Mouse (Mus musculus): ENCODE measurements around the gene E2f6.

DNA sequence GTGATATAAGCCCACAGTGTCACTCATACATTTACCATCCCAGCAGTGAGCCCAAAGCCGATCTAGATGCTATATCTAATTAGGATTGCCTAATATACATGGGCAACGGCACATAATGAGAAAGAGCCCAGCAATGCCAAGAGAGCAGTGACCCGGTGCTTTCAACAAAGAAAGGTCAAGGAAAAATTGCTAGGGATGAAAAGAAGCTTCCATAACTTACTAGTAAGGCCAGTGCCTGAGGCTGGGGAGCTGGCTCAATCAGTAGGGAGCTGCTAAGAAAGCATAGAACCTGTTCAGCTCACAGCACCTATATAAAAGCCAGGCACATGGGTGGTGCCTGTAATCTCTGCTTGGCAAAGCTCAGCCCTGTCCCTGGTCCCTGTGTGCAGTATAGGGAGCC, 30.4 kb upstream of the E2f6 start:
- TF ChIP-seq GATA1 (IDR thresholded peaks at IDR 0.05; ENCODE audit: borderline replicate concordance, low read length) (no peak), FLI1 (IDR thresholded peaks at IDR 0.05; ENCODE audit: low read length) (no peak)

Data from megakaryocyte, embryonic 14.5 days (primary cell).